ENCODE assay signal across 19 mouse cellular contexts in the genomic region with DNA sequence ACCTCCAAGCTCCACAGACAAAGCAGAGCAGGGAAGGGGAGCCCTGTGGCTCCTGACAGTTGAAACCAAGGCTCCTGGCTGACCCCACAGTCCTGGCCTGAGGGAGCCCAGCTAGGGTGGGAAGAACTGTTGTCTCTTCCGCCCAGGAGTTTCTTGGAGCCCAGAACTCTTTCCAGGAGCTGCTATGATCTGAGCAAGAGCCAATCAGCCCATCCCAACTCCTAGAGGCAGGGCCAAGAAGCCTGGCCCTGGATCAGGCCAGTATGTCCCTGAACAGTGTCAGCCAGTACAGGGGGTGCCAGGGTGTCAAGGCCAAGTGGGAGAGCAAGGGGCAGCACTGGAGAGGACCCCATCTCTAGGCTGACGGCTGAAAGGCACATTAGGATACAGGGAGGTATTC. TPM values are rescaled to one million over a fixed set of nuclear protein-coding genes. Genes with fewer than 3 reads are reported as not detected.
DNase-seq lines count a peak whose midpoint lies in the region; ATAC-seq and TF ChIP-seq lines count a peak whose summit lies in the region.
"Had no signal": no experiment of that assay in that cellular context is flagged by ENCODE, and none has a peak within 500 bp of the region (broad histone marks: within the 10 kb centered on the region; RNA-seq: fewer than 3 reads in every experiment).

No protein-coding gene starts in this region.

- no peak overlapping the region for H3K27ac ChIP-seq in gastrocnemius, adult 2 months
- 0 out of 2 replicates have a peak overlapping the region, but pooled peaks have one; percentile 37 for H3K27ac ChIP-seq in kidney, embryonic 15.5 days
- peak overlapping the region; percentile 97 for H3K27ac ChIP-seq in liver, embryonic 11.5 days (ENCODE audit: low read depth, low read length)
- H3K27ac ChIP-seq: hindbrain, postnatal 0 days; kidney, postnatal 0 days; neural tube, embryonic 12.5 days had no signal

- H3K4me3 ChIP-seq in gastrocnemius, adult 2 months: no peak overlapping the region
- no peak overlapping the region for H3K4me3 ChIP-seq in kidney, embryonic 15.5 days (replicated peaks)
- H3K4me3 ChIP-seq in liver, embryonic 11.5 days (ENCODE audit: low read depth, low read length): no peak overlapping the region
- H3K4me3 ChIP-seq: neural tube, embryonic 12.5 days had no signal

- peaks cover 32% of the 10 kb centered on the region for H3K4me1 ChIP-seq in kidney, embryonic 15.5 days
- peaks cover 100% of the 10 kb centered on the region for H3K4me1 ChIP-seq in liver, embryonic 11.5 days (replicated peaks; ENCODE audit: control insufficient read depth, insufficient read depth, low read length)

- peak; percentile 36 for DNase-seq in gastrocnemius, adult 2 months
- DNase-seq in gastrocnemius, adult 8-10 months (ENCODE audit: low spot score in 2 of 2): no peak
- DNase-seq in kidney, postnatal 10 days: no peak
- DNase-seq in liver, embryonic 11.5 days (ENCODE audit: low spot score): no peak
- peak; percentile 51 for DNase-seq in testis, postnatal 14 days (ENCODE audit: low spot score)
- DNase-seq in adrenal gland, postnatal 36 days: no peak
- no peak for DNase-seq in adipocyte (ENCODE audit: low spot score)
- DNase-seq: B cell, adult 2 months; cerebellum, adult 9-10 months; lung, postnatal 14 days; spleen, adult 18-20 months; thymus, adult 18-20 months had no signal

- no peak overlapping the region for H3K4me2 ChIP-seq in kidney, embryonic 15.5 days
- peak overlapping the region; percentile 24; the same call in 1 of the 2 replicates for H3K4me2 ChIP-seq in liver, embryonic 11.5 days
- H3K4me2 ChIP-seq: neural tube, embryonic 12.5 days had no signal

- intact Hi-C loops in gastrocnemius, adult 2 months (cut with DNase I): no loop called here

- TF ChIP-seq CTCF in gastrocnemius, adult 2 months (IDR thresholded peaks at IDR 0.05): no peak

- H3K36me3 ChIP-seq in kidney, embryonic 15.5 days: peaks cover 41% of the 10 kb centered on the region
- peaks cover 54% of the 10 kb centered on the region for H3K36me3 ChIP-seq in liver, embryonic 11.5 days (ENCODE audit: control insufficient read depth, insufficient read depth, low read length)
- H3K36me3 ChIP-seq: neural tube, embryonic 12.5 days had no signal

- H3K9me3 ChIP-seq in kidney, embryonic 15.5 days (replicated peaks): no peaks in the 10 kb centered on the region
- H3K9me3 ChIP-seq in liver, embryonic 11.5 days (ENCODE audit: control insufficient read depth, low read length): no peaks in the 10 kb centered on the region
- H3K9me3 ChIP-seq: neural tube, embryonic 12.5 days had no signal

- H3K9ac ChIP-seq in kidney, embryonic 15.5 days: no peak overlapping the region
- peak overlapping the region; percentile 51 for H3K9ac ChIP-seq in liver, embryonic 11.5 days (ENCODE audit: low read depth, low read length)
- H3K9ac ChIP-seq: neural tube, embryonic 12.5 days had no signal

- 77% methylated on average over 2 of the region's 2 CpGs for WGBS in kidney, embryonic 15.5 days
- WGBS in liver, embryonic 11.5 days: 40% methylated on average over 2 of the region's 2 CpGs

- H3K27me3 ChIP-seq in kidney, embryonic 15.5 days: no peaks in the 10 kb centered on the region
- H3K27me3 ChIP-seq in liver, embryonic 11.5 days (replicated peaks; ENCODE audit: control insufficient read depth, insufficient read depth, low read length): no peaks in the 10 kb centered on the region
- H3K27me3 ChIP-seq: neural tube, embryonic 12.5 days had no signal

- ATAC-seq in kidney, embryonic 15.5 days (replicated peaks; ENCODE audit: low FRiP score): no peak
- no peak for ATAC-seq in liver, embryonic 11.5 days (replicated peaks; ENCODE audit: low FRiP score)
- ATAC-seq: hindbrain, postnatal 0 days; midbrain, embryonic 16.5 days had no signal

RNA-seq across cellular contexts. Expression of a gene that starts 30.6 kb away (rescaled TPM):
- 1 to 10 TPM; 6.6 to 8.8 TPM for total RNA-seq in gastrocnemius, adult 2 months (2021)
- total RNA-seq in gastrocnemius, adult 8-10 months (2022): 1 to 10 TPM; 4.7 to 9.2 (median 6.3) TPM
- 2.2 and 2.4 TPM in 2 replicates for polyA plus RNA-seq in kidney, embryonic 15.5 days (2015; fragmentation: Nextera tagmentation; extraction: Ambion mirVana)
- polyA plus RNA-seq in liver, embryonic 11.5 days (2014; fragmentation: Nextera tagmentation; extraction: Ambion mirVana): 22.7 and 26.5 TPM in 2 replicates
- 10 to 100 TPM; 14.0 to 15.5 TPM for total RNA-seq in adrenal gland, postnatal 36 days (2021)

RNA-seq across cellular contexts. Expression of a gene that starts 48.0 kb away (rescaled TPM):
- total RNA-seq in gastrocnemius, adult 2 months (2021): not detected
- total RNA-seq in gastrocnemius, adult 8-10 months (2022): not detected
- not detected in 2 replicates for polyA plus RNA-seq in kidney, embryonic 15.5 days (2015; fragmentation: Nextera tagmentation; extraction: Ambion mirVana)
- polyA plus RNA-seq in liver, embryonic 11.5 days (2014; fragmentation: Nextera tagmentation; extraction: Ambion mirVana): not detected in 2 replicates
- not detected for total RNA-seq in adrenal gland, postnatal 36 days (2021)
- polyA plus RNA-seq: gonadal fat pad, adult 2 months; kidney, postnatal 0 days; limb, embryonic 11.5 days; neural tube, embryonic 12.5 days had no signal

Comparison
In these comparisons a context has a peak if more than half of its experiments do, and no peak if none do; other contexts are left out.
1. DNase-seq: peak in gastrocnemius, adult 2 months (single experiment) and testis, postnatal 14 days (single experiment); none in gastrocnemius, adult 8-10 months (0 of 2), kidney, postnatal 10 days (single experiment), liver, embryonic 11.5 days (single experiment), adrenal gland, postnatal 36 days (0 of 2) and adipocyte (single experiment).